Mouse (Mus musculus): Measurements from ENCODE around the gene Mn1.

Gene Mn1

GRCm38 (mm10) chr5:111431007-111431730 is 14.0 kb downstream of the Mn1 start:
- no peak for DNase-seq (ENCODE audit: low spot score in 2 of 2)

- DNase-seq (ENCODE audit: low spot score in 2 of 2): no peak
Measured at GRCm38 (mm10) chr5:111432842-111433241, 15.7 kb downstream of the Mn1 start.

- no peak for DNase-seq (ENCODE audit: low spot score in 2 of 2)
Measured at GRCm38 (mm10) chr5:111434342-111434842, 17.2 kb downstream of the Mn1 start.

- DNase-seq (ENCODE audit: low spot score in 2 of 2): no peak
Measured at GRCm38 (mm10) chr5:111436260-111436659, 19.1 kb downstream of the Mn1 start.

- DNase-seq (ENCODE audit: low spot score in 2 of 2): no peak
Measured at GRCm38 (mm10) chr5:111437205-111437604, 20.0 kb downstream of the Mn1 start.

GRCm38 (mm10) chr5:111438336-111438735 is 21.2 kb downstream of the Mn1 start:
- no peak for DNase-seq (ENCODE audit: low spot score in 2 of 2)

GRCm38 (mm10) chr5:111438821-111439220 is 21.7 kb downstream of the Mn1 start:
- no peak for DNase-seq (ENCODE audit: low spot score in 2 of 2)

GRCm38 (mm10) chr5:111440264-111440663 is 23.1 kb downstream of the Mn1 start:
- no peak for DNase-seq (ENCODE audit: low spot score in 2 of 2)

- no peak for DNase-seq (ENCODE audit: low spot score in 2 of 2)
Measured at GRCm38 (mm10) chr5:111442151-111442871, 25.1 kb downstream of the Mn1 start.

GRCm38 (mm10) chr5:111443636-111444035 is 26.5 kb downstream of the Mn1 start:
- DNase-seq (ENCODE audit: low spot score in 2 of 2): no peak

GRCm38 (mm10) chr5:111444361-111444760 is 27.2 kb downstream of the Mn1 start:
- no peak for DNase-seq (ENCODE audit: low spot score in 2 of 2)

GRCm38 (mm10) chr5:111446652-111447051 is 29.5 kb downstream of the Mn1 start:
- no peak for DNase-seq (ENCODE audit: low spot score in 2 of 2)

GRCm38 (mm10) chr5:111449700-111450099 is 32.5 kb downstream of the Mn1 start:
- DNase-seq (ENCODE audit: low spot score in 2 of 2): no peak

- DNase-seq (ENCODE audit: low spot score in 2 of 2): no peak
Measured at GRCm38 (mm10) chr5:111454240-111454639, 37.1 kb downstream of the Mn1 start.

GRCm38 (mm10) chr5:111454876-111455275 is 37.7 kb downstream of the Mn1 start:
- no peak for DNase-seq (ENCODE audit: low spot score in 2 of 2)

GRCm38 (mm10) chr5:111458675-111459074 is 41.5 kb downstream of the Mn1 start:
- DNase-seq (ENCODE audit: low spot score in 2 of 2): no peak

GRCm38 (mm10) chr5:111465811-111466299 is 48.7 kb downstream of the Mn1 start:
- no peak for DNase-seq (ENCODE audit: low spot score in 2 of 2)

- no peak for DNase-seq (ENCODE audit: low spot score in 2 of 2)
Measured at GRCm38 (mm10) chr5:111466429-111466828, 49.3 kb downstream of the Mn1 start.

- DNase-seq (ENCODE audit: low spot score in 2 of 2): no peak
Measured at GRCm38 (mm10) chr5:111467699-111468098, 50.5 kb downstream of the Mn1 start.

GRCm38 (mm10) chr5:111469195-111469882 is 52.2 kb downstream of the Mn1 start:
- DNase-seq (ENCODE audit: low spot score in 2 of 2): no peak

GRCm38 (mm10) chr5:111470875-111471274 is 53.7 kb downstream of the Mn1 start:
- DNase-seq (ENCODE audit: low spot score in 2 of 2): no peak

GRCm38 (mm10) chr5:111473425-111473824 is 56.3 kb downstream of the Mn1 start:
- DNase-seq (ENCODE audit: low spot score in 2 of 2): no peak

Data from urinary bladder, adult 18-20 months (tissue).